In the genomic region with DNA sequence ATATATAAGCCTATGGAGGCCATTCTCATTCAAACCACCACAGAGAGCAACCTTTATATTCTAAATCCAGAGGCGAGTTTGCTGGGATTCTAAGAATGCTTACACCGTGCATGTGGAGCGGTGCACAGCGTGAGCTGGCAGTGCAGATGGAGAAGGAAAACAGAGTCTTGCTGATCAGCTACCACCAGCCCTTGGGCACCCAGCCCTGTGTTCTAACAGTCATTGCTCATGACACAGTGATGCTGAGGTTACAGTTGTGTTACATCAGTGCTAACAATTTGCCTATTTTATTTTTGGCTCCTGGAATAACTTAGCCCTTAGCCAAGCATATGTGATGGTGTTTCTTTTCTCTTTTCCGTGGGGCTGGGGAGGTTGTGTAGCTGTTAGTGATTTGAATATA, we compare ENCODE assay signal across 18 mouse cellular contexts. TPM values are rescaled to one million over a fixed set of nuclear protein-coding genes. Genes with fewer than 3 reads are reported as not detected.
DNase-seq lines count a peak whose midpoint lies in the region; ATAC-seq and TF ChIP-seq lines count a peak whose summit lies in the region.
"Had no signal": no experiment of that assay in that cellular context is flagged by ENCODE, and none has a peak within 500 bp of the region (broad histone marks: within the 10 kb centered on the region; RNA-seq: fewer than 3 reads in every experiment).

No protein-coding gene starts in this region.

- no peak overlapping the region for H3K9ac ChIP-seq in heart, embryonic 11.5 days (ENCODE audit: low read depth, low read length)
- H3K9ac ChIP-seq: embryonic facial prominence, embryonic 15.5 days; forebrain, embryonic 15.5 days; heart, embryonic 13.5 days; hindbrain, embryonic 15.5 days had no signal

- H3K36me3 ChIP-seq in heart, embryonic 10.5 days: no peaks in the 10 kb centered on the region
- no peaks in the 10 kb centered on the region for H3K36me3 ChIP-seq in heart, embryonic 11.5 days (ENCODE audit: control insufficient read depth, insufficient read depth, low read length)
- H3K36me3 ChIP-seq in myocyte (ENCODE audit: control insufficient read depth, insufficient read depth): no peaks in the 10 kb centered on the region
- H3K36me3 ChIP-seq: embryonic facial prominence, embryonic 15.5 days; forebrain, embryonic 15.5 days; heart, embryonic 13.5 days; hindbrain, embryonic 15.5 days had no signal

- H3K4me2 ChIP-seq in heart, embryonic 11.5 days: no peak overlapping the region
- no peak overlapping the region for H3K4me2 ChIP-seq in myocyte (ENCODE audit: low read depth)
- H3K4me2 ChIP-seq: embryonic facial prominence, embryonic 15.5 days; forebrain, embryonic 15.5 days; heart, embryonic 13.5 days; hindbrain, embryonic 15.5 days had no signal

- H3ac ChIP-seq in myocyte (ENCODE audit: control insufficient read depth, insufficient read length): no peak overlapping the region

- peaks cover 6% of the 10 kb centered on the region; the same call in 1 of the 2 replicates for H3K4me1 ChIP-seq in heart, embryonic 10.5 days
- H3K4me1 ChIP-seq in heart, embryonic 11.5 days (ENCODE audit: control insufficient read depth, insufficient read depth, low read length): no peaks in the 10 kb centered on the region

- H3K9me3 ChIP-seq in heart, embryonic 10.5 days: no peaks in the 10 kb centered on the region
- no peaks in the 10 kb centered on the region for H3K9me3 ChIP-seq in heart, embryonic 11.5 days (replicated peaks; ENCODE audit: control insufficient read depth, low read length)
- H3K9me3 ChIP-seq: embryonic facial prominence, embryonic 15.5 days; forebrain, embryonic 15.5 days; heart, embryonic 13.5 days; hindbrain, embryonic 15.5 days had no signal

- no peaks in the 10 kb centered on the region for H3K79me2 ChIP-seq in myocyte (ENCODE audit: control insufficient read depth, insufficient read depth)

- ATAC-seq in heart, embryonic 11.5 days (replicated peaks; ENCODE audit: insufficient number of reproducible peaks, low FRiP score, low TSS enrichment): no peak
- no peak for ATAC-seq in megakaryocyte progenitor cell, adult 5-6 weeks (replicated peaks; ENCODE audit: poor library complexity)
- ATAC-seq: forebrain, embryonic 15.5 days had no signal

- 0 out of 2 replicates have a peak, but pooled peaks cover 4% of the 10 kb centered on the region for H3K27me3 ChIP-seq in heart, embryonic 10.5 days (ENCODE audit: insufficient read depth, poor library complexity, severe bottlenecking)
- H3K27me3 ChIP-seq in heart, embryonic 11.5 days (ENCODE audit: control insufficient read depth, insufficient read depth, low read length): no peaks in the 10 kb centered on the region
- no peaks in the 10 kb centered on the region for H3K27me3 ChIP-seq in myocyte (ENCODE audit: control insufficient read depth, insufficient read depth, insufficient read length)
- H3K27me3 ChIP-seq: CH12.LX; embryonic facial prominence, embryonic 15.5 days; forebrain, embryonic 15.5 days; heart, embryonic 13.5 days; hindbrain, embryonic 15.5 days had no signal

- TF ChIP-seq POLR2A in myocyte (IDR thresholded peaks at IDR 0.05; ENCODE audit: insufficient read length, low read depth): peak; percentile 32

- no peak overlapping the region for H3K27ac ChIP-seq in heart, embryonic 10.5 days
- no peak overlapping the region for H3K27ac ChIP-seq in heart, embryonic 11.5 days (ENCODE audit: low read depth, low read length)
- H3K27ac ChIP-seq: embryonic facial prominence, embryonic 15.5 days; forebrain, embryonic 15.5 days; heart, adult 2 months; heart, embryonic 13.5 days; hindbrain, embryonic 15.5 days had no signal

- 84% methylated on average over 5 of the region's 5 CpGs for WGBS in heart, embryonic 10.5 days
- WGBS in heart, embryonic 11.5 days (ENCODE audit: insufficient replicate concordance): 83% methylated on average over 5 of the region's 5 CpGs

- DNase-seq in heart, embryonic 10.5 days (ENCODE audit: low spot score): peak; percentile 13
- peak; percentile 24 to 25 for DNase-seq in right cerebral cortex, adult 2 months (ENCODE audit: low spot score in 2 of 2)
- no peak for DNase-seq in right cerebral cortex, postnatal 14 days
- no peak for DNase-seq in natural killer cell, adult 2 months (ENCODE audit: low spot score in 2 of 2)
- DNase-seq: adrenal gland, postnatal 14 days; cerebellum, adult 18-20 months; cerebellum, adult 9-11 months; gastrocnemius, postnatal 14 days; heart, adult 2 months; heart, postnatal 36 days had no signal

- no peak overlapping the region for H3K4me3 ChIP-seq in heart, embryonic 10.5 days
- no peak overlapping the region for H3K4me3 ChIP-seq in heart, embryonic 11.5 days (ENCODE audit: low read depth, low read length)
- no peak overlapping the region for H3K4me3 ChIP-seq in myocyte
- H3K4me3 ChIP-seq: embryonic facial prominence, embryonic 15.5 days; forebrain, embryonic 15.5 days; heart, adult 2 months; heart, embryonic 13.5 days; hindbrain, embryonic 15.5 days had no signal

TF ChIP-seq in myocyte, 11 proteins besides CTCF, POLR2A, EP300 and RAD21:
- no peak for TF ChIP-seq MYOG (IDR thresholded peaks at IDR 0.05; ENCODE audit: control insufficient read depth in 1 of 3, insufficient read depth in 1 of 3, insufficient read length in 2 of 3, low read depth in 2 of 3)
- no peak for TF ChIP-seq E2F4 (IDR thresholded peaks at IDR 0.05; ENCODE audit: insufficient read depth)
- TF ChIP-seq TCF12 (IDR thresholded peaks at IDR 0.05; ENCODE audit: insufficient read depth, poor library complexity, severe bottlenecking): no peak
- peak; percentile 97 for TF ChIP-seq CEBPB (IDR thresholded peaks at IDR 0.05; ENCODE audit: insufficient read depth, poor library complexity, severe bottlenecking)

RNA-seq across cellular contexts. Expression of gene Optn, which starts 31.0 kb away (rescaled TPM):
- polyA plus RNA-seq in heart, embryonic 10.5 days (2016; fragmentation: Nextera tagmentation; extraction: Ambion mirVana): 10.0 and 13.2 TPM in 2 replicates
- polyA plus RNA-seq in heart, embryonic 11.5 days (2014; fragmentation: Nextera tagmentation; extraction: Ambion mirVana): 13.6 and 14.3 TPM in 2 replicates
- 11.2 TPM for polyA plus RNA-seq in myocyte (2012; fragmentation: generic; extraction: Trizol)
- total RNA-seq in megakaryocyte progenitor cell, adult 5-6 weeks (2015): 6.6 and 10.1 TPM in 2 replicates
- total RNA-seq in megakaryocyte progenitor cell, adult 5-6 weeks (2017): 19.8 and 30.8 TPM in 2 replicates

RNA-seq across cellular contexts. Expression of gene Ccdc3, which starts 42.7 kb away (rescaled TPM):
- 3.4 and 5.3 TPM in 2 replicates for polyA plus RNA-seq in heart, embryonic 10.5 days (2016; fragmentation: Nextera tagmentation; extraction: Ambion mirVana)
- 7.9 and 9.3 TPM in 2 replicates for polyA plus RNA-seq in heart, embryonic 11.5 days (2014; fragmentation: Nextera tagmentation; extraction: Ambion mirVana)
- 0.64 TPM for polyA plus RNA-seq in myocyte (2012; fragmentation: generic; extraction: Trizol)
- not detected in 2 replicates for total RNA-seq in megakaryocyte progenitor cell, adult 5-6 weeks (2015)
- not detected in 2 replicates for total RNA-seq in megakaryocyte progenitor cell, adult 5-6 weeks (2017)
- total RNA-seq: CH12.LX had no signal

Comparison
In these comparisons a context has a peak if more than half of its experiments do, and no peak if none do; other contexts are left out.
1. DNase-seq: peak in heart, embryonic 10.5 days (single experiment) and right cerebral cortex, adult 2 months (2 of 2); none in right cerebral cortex, postnatal 14 days (single experiment) and natural killer cell, adult 2 months (0 of 2).